Mouse (Mus musculus) CH12.LX (cell line): ENCODE data around the gene Atxn2l.

Experiments used
- CTCF ChIP-seq, 2 experiments: IDR thresholded peaks in 1 of 2; conservative IDR thresholded peaks in 1 of 2; 2 replicates each; pipeline ENCODE4 v1.5.1; 2011 to 2012; ENCODE audit warnings: low read depth in 2 of 2, low read length in 2 of 2, improper control_type of control experiment in 1 of 2, inconsistent platforms in 1 of 2, mild to moderate bottlenecking in 1 of 2, moderate library complexity in 1 of 2
- ELF1 ChIP-seq: IDR thresholded peaks from 2 replicates; pipeline ENCODE4 v1.6.1; 2014; ENCODE audit warnings: low read depth, mild to moderate bottlenecking, inconsistent platforms, low read length, improper control_type of control experiment
- EP300 ChIP-seq: IDR thresholded peaks from 2 replicates; pipeline ENCODE4 v1.6.1; 2011; ENCODE audit warnings: low read length, improper control_type of control experiment
- ETS1 ChIP-seq: conservative IDR thresholded peaks from 2 replicates; pipeline ENCODE4 v1.6.1; 2012; ENCODE audit warnings: low read depth, mild to moderate bottlenecking, inconsistent platforms, low read length, improper control_type of control experiment, moderate library complexity
- JUN ChIP-seq: IDR thresholded peaks from 2 replicates; pipeline ENCODE4 v1.6.1; 2011; ENCODE audit warnings: low read depth, mild to moderate bottlenecking, low read length, improper control_type of control experiment, moderate library complexity; ENCODE audit not compliant: insufficient read depth
- MAX ChIP-seq: IDR thresholded peaks from 2 replicates; pipeline ENCODE4 v1.6.1; 2011; ENCODE audit warnings: low read length, improper control_type of control experiment
- SIN3A ChIP-seq: IDR thresholded peaks from 2 replicates; pipeline ENCODE4 v1.6.1; 2012; ENCODE audit warnings: low read length, improper control_type of control experiment, inconsistent platforms
- ZC3H11A ChIP-seq: IDR thresholded peaks from 2 replicates; pipeline ENCODE4 v1.6.1; 2012; ENCODE audit warnings: low read depth, mild to moderate bottlenecking, inconsistent platforms, low read length, improper control_type of control experiment

DNA sequence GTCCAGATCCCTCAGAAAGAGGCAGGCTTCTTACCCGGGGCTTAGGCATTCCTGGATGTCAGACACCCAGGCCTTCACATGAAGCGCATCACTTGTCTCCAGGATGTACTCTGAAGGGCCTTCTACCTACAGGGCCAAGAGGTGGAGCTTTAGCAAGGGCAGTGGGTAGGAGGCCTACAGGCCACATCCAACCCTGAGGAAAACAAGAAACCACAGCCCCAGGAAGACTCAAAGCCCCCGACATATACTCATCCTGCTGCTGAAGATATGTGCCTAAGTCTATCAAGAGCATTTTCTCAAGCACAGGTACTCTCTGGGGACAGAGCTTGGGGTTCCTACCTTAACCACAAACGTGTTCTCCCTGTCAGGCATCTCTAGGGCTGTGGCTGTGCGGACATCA is 31.9 kb downstream of the Atxn2l start:
- TF ChIP-seq SIN3A (no peak), CTCF (conservative IDR thresholded peaks at IDR 0.05 in 1 of 2, IDR thresholded peaks at IDR 0.05 in 1 of 2; ENCODE audit: low read depth in 2 of 2, low read length in 2 of 2) (no peak), MAX (no peak), ETS1 (no peak), ELF1 (no peak), ZC3H11A (no peak), EP300 (no peak), JUN (no peak)
